Mouse (Mus musculus) layer of hippocampus, adult 18-20 months (tissue): ENCODE data around the gene Bod1. TPM values are rescaled to one million over a fixed set of nuclear protein-coding genes. Genes with fewer than 3 reads are reported as not detected.

Experiments
- DNase-seq, 2 experiments: peaks; one replicate each; pipeline ENCODE4 v3.0.0; 2022; ENCODE audit warnings: low spot score in 2 of 2
- long read RNA-seq: library from polyadenylated mRNA; stranded (forward); transcript quantifications from one replicate; pipeline ENCODE4 v2.0.0, GENCODE M21; 2021
- total RNA-seq, 2 experiments: library from RNA; stranded (reverse); gene quantifications; 2 replicates each; pipeline ENCODE4 v1.2.3; 2021

Bod1 gene
- total RNA-seq, result 100 to 1,000 TPM; 108 to 110 TPM
- long read RNA-seq, transcript Bod1-201 (4 exons, 1,394 nt), result major isoform, 88 of 109 reads
- long read RNA-seq, partial matches to known transcripts, result 19 of 109 reads
- long read RNA-seq, other reads (novel, unspliced or antisense), result 0 of 109 reads

GRCm38 (mm10) chr11:31671354-31672169, at the start of gene Bod1:
TSS of gene Bod1 (minus strand) at chr11:31671885.
- peak; percentile 96 to 98 for DNase-seq

- no peak for DNase-seq
Observed at GRCm38 (mm10) chr11:31719090-31719489, 47.4 kb upstream of the Bod1 start.

DNA sequence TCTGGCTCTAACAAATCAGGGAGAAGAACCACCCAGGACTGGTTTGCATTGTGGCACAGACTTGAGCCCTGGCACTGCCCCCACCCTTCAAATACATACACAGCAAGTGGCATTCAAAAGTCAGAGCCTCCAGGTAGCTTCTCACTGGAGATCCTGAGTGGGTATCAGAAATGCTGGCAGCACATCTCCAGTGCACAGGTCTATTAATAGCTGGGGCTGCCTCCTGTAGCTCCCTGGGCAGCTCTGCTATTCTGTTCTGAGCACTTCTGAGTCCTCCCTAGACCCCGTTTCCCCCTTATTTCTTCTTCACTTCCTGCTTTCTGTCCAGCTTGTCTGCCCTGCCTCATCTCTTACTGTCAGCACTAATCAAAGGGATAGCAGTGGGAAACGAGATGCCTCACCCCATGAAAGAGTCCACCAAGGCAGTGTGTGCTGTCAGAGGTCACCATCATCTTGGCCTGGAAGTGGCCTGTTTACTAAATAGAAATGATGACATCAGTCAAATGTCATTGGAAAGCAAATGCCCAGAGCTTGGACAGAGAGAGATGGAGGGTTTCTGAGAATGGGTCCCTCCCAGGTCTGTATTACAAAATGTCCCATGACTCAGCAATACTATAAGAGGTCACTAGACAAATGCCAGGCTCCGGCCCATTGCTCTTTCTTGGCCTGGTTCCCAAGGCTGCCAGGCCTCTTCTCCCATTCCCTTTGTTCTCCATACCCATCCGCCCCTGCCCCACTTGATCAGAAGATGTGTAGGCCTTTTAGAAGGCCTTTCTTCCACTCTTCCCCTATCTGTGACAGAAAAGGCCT, 46.4 kb upstream of the Bod1 start:
- DNase-seq, result no peak

DNA sequence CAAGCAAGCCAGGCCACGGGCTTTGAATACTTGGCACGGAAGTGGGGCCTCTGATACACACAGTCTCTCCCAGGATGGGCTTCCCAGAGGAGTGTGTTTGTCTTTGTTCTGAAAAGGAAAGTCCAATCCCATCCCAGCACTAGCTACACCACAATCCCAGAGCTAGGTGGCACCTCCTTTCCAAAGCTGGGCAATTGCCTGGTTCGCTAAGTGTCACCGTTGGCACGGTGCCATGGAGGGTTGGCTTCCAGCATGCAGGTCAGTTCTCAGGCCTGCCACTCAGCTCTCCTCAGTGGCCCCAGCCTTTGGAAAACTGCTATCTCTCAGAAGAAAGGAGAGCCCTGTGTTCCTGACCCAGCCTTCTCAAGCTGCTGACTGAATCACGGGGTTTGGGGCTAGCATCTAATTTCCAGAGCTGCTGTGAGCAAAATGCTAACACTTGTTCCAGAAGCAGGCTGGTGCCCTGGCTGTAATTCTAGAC, 42.0 kb upstream of the Bod1 start:
- DNase-seq, result peak; percentile 56 to 82

DNA sequence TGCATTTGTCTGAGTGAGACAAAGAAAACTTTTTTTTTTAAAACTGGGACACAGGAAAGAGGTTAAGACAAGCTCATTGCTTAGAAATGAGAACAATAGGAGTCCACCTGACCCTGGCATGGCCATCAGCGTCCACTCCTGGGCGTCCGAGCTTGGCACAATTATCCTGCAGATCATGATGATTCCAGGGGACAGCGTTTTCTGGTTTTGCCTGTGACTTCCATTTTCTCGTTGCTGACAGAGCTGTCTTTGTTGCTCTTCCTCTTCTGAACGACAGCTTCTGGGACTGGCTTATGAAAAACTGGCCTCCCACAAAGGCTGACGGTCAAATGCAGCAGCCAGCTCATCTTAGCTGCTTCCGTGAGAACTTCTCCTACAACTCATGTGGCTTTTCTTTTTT, 41.4 kb upstream of the Bod1 start:
- peak in 1 of 2 experiments; percentile 47 for DNase-seq

DNA sequence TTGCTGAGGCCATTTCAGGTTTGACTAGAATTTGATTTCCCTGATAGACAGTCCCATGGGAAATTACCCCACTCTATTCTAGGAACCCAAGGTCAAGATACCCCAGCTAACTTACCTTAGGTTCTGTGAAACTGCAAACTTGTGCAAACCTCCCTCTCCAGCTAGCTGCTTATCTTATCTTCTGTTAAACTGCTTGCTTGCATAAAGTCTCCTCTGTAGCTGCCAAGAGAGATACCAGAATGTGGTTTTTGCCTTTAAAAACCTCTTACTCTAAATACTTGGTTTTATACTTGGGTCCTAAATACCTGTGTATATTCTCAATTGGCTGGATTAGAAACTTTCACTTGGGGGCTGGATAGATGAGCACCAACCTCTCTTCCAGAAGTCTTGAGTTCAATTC, 36.1 kb upstream of the Bod1 start:
- no peak for DNase-seq

- DNase-seq, result peak; percentile 42 to 70
Observed at GRCm38 (mm10) chr11:31703173-31703572, 31.5 kb upstream of the Bod1 start.

DNA sequence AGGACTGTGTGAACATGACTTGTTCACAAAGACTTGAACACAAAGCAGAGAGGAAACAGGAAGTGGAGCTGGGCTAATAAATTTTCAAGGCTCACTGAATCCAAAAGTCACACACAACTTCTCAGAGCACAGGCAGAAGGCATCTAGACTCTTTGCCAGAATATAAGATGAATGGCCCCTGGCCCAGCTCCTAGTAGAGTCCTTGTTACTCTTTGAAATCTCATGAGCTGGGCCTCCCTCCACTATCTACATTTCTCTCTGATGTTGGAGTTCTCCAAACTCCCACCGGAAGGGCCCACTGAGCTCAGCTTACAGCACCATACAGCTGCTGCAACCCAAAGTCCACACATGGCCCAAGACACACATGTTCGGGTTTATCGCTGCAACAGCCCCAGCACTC, 30.2 kb upstream of the Bod1 start:
- DNase-seq, result no peak

GRCm38 (mm10) chr11:31699502-31699901, 27.8 kb upstream of the Bod1 start:
- no peak for DNase-seq

DNA sequence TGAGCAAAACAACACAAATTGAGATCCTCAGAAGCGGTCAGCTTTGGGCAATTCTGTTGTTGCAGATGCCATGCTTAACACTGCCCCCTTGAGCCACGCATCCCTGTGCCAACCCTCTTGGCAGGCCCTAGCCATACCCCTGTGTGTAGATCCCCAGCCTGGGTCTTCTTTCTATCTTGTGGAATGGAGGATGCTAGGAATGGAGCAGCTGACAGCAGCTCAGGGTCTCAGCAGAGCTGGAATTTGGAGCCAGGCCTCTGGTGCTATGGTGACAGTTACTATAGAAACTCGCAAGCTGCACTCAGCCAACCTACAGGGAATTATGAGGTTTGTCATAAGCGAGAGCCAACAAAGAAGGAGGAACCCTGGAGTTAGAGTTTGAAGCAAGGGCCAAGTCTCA, 23.1 kb upstream of the Bod1 start:
- DNase-seq, result peak; percentile 85 to 94

- DNase-seq, result peak in 1 of 2 experiments; percentile 45
Observed at GRCm38 (mm10) chr11:31694109-31694508, 22.4 kb upstream of the Bod1 start.

DNA sequence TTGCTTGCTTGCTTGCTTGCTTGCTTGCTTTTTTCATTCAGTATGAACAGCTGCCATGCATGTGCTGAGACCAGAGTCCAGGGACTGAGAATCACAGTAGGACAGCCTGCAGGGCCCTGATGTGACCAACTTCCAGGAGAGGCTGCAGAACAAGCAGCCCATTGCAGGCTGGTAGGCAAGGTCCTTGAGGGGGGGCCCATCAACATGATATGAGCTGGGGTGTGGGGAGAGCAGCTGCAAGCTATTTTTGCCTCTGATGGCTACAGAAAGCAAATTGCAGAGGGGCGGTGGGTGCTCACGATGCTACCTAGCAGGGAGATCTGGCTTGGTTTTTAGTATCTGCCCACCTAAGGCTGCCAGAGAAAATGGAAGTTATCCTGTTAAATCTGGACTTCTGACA, 21.6 kb upstream of the Bod1 start:
- DNase-seq, result no peak

DNA sequence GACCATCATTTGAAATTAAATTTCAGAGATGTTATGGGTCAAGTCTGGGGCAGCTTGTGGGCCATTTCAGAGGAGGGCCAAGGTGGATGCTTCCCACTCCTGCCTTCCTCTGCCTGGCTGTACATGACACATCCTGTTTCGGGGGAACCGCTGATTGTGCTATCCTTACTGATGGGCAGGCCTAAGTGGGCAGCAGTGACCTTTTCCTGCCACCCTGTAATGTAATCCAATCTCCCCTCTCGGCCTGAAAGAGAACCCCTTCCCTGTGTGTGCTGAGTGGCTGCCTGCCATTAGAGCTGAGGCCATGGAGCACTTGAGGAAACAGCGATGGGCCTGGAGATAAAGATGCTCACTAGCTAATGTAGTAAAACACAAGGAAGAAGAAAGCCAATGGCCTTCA, 17.3 kb upstream of the Bod1 start:
- no peak for DNase-seq

- no peak for DNase-seq
Observed at GRCm38 (mm10) chr11:31684913-31685567, 13.4 kb upstream of the Bod1 start.

GRCm38 (mm10) chr11:31684126-31684525, 12.4 kb upstream of the Bod1 start:
- peak in 1 of 2 experiments; percentile 64 for DNase-seq

GRCm38 (mm10) chr11:31679840-31680381, 8.2 kb upstream of the Bod1 start:
- DNase-seq, result peak in 1 of 2 experiments; percentile 34

DNA sequence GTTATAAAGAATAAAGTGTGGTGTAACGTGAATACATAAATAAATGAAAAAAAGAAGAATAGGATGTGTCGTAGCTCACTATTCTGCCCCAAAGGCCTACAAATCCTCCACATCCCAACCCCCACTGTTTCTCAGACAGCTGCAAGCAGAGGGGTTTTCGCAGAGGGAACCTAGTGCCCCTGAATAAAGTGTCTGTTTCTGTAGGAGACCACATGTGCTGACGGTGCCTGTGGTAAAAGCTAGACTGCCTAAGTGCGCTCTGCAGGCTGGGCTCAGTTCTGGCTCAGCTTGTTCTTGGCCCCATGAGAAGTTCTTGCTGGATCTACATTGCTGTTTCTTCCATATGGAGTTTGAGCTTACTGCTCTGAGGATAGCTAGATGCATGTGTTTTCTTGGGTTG, 5.6 kb upstream of the Bod1 start:
- DNase-seq, result no peak

DNA sequence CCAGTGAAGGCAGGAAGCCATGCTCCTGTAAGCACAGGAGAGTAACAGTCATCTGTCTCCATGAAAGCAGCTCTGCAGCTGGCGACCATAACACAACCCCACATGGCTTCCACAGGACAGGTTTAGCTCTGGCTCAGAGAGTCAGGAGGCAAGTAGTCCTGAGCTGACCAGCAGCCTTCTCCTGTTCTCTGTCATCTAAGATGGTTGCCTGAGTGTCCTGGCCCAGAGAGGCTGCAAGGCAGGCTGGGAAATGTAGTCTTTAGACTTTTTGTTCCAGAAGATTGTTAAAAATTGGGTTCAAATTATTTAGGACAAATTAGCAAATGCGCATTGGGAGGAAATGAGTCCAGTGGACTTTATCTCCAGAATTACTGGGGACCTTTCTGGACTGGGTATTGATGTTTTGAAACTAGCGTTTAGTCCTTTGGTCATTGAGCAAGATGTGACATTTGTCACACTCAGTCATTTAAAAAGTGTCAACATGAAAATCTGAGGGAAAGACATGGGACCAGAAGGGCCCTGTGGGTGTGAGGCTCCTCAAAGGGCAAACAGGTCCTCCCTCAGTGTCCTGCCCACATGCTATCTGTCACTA, 5.1 kb upstream of the Bod1 start:
- no peak for DNase-seq

- peak; percentile 45 to 88 for DNase-seq
Observed at GRCm38 (mm10) chr11:31675430-31675829, 3.7 kb upstream of the Bod1 start.

DNA sequence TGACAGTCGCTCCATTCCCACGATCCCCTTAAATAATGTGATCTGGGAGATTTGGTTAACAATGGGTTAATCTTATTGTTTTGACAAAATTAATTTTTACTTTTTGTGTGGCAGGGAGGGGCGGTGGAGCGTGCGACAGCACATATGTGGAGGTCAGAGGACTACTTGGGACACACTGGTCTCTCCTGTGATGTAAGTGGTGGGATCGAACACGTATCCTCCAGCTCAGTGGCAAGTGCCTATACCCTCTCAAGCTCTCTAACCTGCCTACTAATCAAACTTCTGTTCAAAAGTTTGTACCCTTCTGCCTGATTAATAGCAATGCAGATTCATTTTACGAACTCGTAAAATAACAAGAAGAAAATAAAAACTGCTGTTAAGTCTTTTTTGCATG, 482 bp upstream of the Bod1 start:
- no peak for DNase-seq

- DNase-seq, result no peak
Observed at GRCm38 (mm10) chr11:31670468-31670921, 1.2 kb downstream of the Bod1 start.
